Mouse (Mus musculus) CD4-positive, CD25-positive, alpha-beta regulatory T cell, adult 4 months (primary cell): ENCODE data around the gene Trim80. TPM values are rescaled to one million over a fixed set of nuclear protein-coding genes. Genes with fewer than 3 reads are reported as not detected.
"Not testable (repeated sequence)": the region's sequence is repeated elsewhere in the genome, so short reads cannot be mapped to it uniquely, and the experiment has no call there.

Source experiments
- ATAC-seq: one replicate; pipeline ENCODE4 v1.8.0; 2017
- polyA plus RNA-seq, 2 experiments: library from polyadenylated mRNA; unstranded; fragments of 100-300 nt; shearing (Covaris generic); gene quantifications; one replicate each; pipeline ENCODE4 v1.2.1; 2017

Gene Trim80
- polyA plus RNA-seq, 2 experiments from 2014 or later, result not detected

GRCm38 (mm10) chr11:115429307-115429706 lies 11.0 kb upstream of the Trim80 start:
- no peak for ATAC-seq

DNA sequence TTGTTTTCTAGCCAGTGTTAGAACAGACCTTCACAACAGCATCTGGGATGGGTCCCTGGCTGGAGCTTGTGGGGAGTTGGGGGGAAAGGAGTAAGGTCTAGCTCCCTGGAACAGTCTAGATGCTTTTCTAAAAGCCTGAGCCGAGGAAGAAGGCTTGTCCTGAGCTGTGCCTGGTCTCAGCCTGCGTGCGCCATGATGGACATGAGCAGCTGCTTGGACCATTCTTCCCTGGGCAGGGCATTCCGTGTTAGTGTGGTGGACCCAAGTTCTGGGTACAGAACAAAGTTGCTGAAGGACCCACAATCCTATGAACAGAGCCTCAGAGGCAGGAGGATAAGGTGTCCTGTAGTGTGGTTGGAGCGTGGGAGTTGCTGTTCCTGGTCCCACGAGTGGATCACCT lies 9.8 kb upstream of the Trim80 start:
- no peak for ATAC-seq

DNA sequence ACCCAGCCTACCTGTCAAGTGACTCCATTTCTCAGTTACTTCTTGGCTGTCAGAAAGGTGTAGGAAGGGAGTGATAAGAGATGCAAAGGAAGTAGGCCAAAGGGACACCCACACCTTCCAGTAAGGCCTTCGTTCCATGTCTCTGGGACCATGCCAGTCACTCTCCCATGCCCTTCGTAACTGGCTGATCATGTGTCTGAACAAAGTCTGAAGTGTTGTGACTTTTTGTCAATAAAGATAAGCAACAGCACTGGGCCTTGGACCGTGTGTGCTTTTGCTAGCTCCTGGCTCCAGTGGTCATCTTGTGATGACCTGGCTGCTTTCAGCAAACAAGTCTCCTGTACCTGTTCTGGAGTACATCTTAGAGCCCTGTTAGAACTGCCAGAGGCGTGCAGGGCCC lies 7.5 kb upstream of the Trim80 start:
- no peak for ATAC-seq

DNA sequence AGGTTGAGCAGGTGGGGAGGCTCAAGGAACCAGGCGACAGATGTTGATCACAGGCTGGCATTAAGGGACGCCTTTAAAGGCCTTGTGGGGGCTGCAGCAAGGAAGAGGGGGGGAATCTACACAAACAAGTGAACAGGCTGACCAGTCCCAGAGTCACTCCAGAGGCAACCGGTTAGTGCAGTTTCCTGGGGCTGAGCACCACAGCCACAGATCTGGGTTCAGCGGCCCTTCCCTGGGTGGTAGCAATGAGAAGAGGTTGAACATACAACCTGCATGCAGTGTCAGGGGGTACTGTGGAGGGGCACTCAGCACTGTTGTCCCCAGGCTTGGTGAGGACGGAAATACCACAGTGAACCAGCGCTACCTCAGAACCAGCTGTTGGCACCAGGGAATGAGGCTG lies 7.0 kb upstream of the Trim80 start:
- ATAC-seq, result no peak

- no peak for ATAC-seq
Measured at GRCm38 (mm10) chr11:115435596-115436337, 4.6 kb upstream of the Trim80 start.

GRCm38 (mm10) chr11:115437571-115438122 lies 2.7 kb upstream of the Trim80 start:
- ATAC-seq, result no peak

- no peak for ATAC-seq
Measured at GRCm38 (mm10) chr11:115439326-115439725, 1.0 kb upstream of the Trim80 start.

DNA sequence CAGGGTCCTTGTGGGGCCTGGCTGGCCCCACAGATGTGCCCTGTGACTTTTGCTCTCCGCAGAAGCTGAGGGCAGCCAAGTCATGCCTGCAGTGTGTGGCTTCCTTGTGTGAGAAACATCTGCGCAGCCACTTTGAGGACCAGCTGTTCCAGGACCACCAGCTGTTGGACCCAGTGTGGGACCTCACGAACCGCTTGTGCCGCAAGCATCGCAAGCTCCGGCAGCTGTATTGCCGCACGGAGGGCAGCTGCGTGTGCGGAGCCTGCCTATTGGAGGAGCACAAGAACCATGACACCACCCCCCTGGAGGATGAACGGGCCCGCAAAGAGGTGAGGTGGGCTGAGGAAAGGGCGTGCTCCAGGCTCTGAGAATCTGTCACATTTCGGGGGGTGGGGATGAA lies 1.1 kb downstream of the Trim80 start:
- no peak for ATAC-seq

- no peak for ATAC-seq
Measured at GRCm38 (mm10) chr11:115446906-115447305, 6.6 kb downstream of the Trim80 start.

GRCm38 (mm10) chr11:115447321-115447885 lies 7.1 kb downstream of the Trim80 start:
- ATAC-seq, result no peak

DNA sequence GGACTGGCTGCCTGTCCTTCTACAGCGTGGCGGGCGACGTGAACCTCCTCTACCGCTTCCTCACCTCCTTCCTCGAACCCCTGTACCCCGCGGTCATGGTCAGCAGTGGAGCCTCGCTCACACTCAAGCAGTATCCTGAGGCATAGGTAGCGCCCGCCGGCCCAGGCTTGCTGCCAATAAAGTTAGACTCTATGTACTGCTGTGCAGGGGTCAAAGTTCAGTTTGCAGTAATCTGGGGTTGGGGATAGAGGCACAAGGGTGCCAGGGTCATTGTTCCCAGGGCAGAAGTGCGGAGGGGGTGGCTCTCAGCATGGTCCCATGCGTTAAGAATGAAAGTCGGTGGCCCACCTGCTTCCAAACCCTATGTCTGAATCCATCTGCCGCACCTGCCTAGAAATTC lies 7.7 kb downstream of the Trim80 start:
- ATAC-seq, result no peak

DNA sequence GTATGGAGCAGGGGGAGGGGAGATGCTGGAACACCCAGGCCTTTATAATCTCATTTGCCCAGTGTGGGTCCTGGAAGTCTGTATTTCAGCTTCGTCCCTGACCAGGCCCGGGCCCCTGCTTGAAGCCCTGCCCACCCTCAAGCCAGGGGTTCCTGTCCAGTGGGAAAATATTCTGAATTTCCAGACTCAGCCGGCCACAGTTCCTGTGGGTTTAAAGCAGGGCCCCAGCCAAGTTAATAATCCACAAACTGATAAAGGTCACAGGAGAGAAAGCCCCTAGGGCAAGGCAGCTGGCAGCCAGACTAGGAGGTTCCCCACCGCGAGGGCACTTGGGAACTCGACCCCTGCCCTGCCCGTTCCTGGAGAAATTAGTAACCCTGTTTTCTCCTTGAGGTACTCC lies 8.7 kb downstream of the Trim80 start:
- ATAC-seq, result no peak

DNA sequence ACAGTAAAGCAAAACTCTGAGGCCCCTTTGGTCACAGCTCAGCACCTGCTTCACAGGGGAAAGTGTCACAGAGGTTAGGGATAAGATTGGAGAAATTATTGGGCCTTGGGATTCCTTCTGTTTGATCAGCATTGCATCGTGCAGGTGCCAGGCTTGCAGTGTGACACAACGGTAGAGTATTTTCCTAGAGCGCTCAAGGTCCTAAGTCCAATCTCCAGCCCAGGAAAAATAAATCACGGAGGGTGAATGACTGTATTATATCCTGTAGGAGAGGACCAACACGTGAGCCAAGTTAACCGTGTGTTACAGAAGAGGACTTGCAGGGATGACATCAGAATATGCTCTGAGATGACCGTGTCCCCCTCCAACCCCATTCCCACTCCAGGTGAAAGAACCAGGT lies 9.8 kb downstream of the Trim80 start:
- ATAC-seq, result no peak

DNA sequence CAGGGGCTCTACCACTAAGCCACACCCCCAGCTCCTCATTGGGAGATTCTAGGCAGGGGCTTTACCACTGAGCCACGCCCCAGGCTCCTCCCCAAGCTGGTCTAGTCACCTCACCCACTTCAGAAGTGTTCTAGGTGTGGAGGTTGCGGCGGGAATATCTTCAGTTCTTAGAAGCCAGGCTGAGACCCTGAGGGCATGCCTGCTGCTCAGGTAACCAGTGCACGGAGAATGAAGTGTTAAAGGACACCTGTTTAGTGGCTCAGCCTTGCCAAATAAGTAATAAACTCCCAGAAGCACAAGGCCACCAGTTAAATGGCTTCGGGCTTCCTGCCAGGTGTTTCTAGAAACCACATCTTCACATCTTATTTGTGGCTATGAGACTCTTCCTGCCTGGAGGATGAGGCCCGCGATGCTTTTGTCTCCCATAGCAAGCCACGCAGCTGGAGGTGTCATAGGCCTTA lies 11.5 kb downstream of the Trim80 start:
- peak; percentile 96 for ATAC-seq

- ATAC-seq, result no peak
Measured at GRCm38 (mm10) chr11:115452281-115452860, 12.0 kb downstream of the Trim80 start.

GRCm38 (mm10) chr11:115453306-115453705 lies 13.0 kb downstream of the Trim80 start:
- no peak for ATAC-seq

DNA sequence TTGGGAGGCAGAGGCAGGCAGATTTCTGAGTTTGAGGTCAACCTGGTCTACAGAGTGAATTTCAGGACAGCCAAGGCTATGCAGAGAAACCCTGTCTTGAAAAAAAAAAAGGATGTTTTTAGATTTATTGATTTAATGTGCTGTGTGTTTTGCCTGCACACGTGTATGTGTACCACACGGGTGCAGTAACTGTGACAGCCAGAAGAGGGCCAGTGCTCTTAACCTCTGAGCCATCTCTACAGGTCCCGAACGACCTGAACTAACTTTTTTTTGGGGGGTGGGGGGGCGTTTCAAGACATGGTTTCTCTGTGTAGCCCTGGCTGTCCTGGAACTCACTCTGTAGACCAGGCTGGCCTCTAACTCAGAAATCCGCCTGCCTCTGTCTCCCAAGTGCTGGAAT lies 14.5 kb downstream of the Trim80 start:
- not testable (repeated sequence) for ATAC-seq

DNA sequence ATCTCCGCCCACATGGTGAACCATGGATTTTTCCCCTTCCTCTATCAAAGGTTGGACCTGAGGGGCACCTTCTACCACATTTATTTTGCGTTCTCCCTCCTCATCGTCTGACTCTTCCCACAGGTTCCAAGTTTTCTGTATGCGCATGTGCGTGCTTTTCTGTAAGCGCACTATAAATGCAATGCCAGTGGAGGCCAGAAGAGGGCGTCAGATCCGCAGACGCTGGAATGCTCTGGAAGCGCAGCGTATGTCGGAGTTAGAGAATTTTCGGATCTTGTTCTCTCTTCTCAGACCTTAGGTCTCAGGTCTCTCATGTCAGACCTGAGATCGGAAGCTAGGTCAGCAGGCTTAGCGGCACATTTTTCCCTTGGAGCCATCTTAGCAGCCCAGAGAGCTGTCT lies 15.3 kb downstream of the Trim80 start:
- ATAC-seq, result no peak

DNA sequence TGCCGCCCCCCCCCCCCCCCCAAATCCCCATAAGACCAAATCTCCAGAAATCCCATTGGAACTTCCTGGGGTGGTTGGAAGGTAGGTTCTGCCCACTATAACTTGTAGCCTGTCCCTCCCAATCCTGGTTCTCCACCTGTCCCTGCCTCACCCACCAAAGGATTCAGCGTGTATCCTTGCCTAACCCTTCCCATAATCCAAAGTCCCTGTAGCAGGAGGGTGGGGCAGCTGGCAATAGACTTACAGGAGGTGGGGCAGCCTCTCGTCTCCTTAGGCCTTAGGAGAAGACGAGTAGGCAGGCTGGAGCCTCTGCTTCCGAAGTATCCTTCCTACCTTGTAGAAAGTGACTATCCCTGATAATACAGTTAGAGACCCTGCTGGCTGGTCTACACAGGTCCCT lies 15.8 kb downstream of the Trim80 start:
- no peak for ATAC-seq

- ATAC-seq, result no peak
Measured at GRCm38 (mm10) chr11:115457405-115457804, 17.1 kb downstream of the Trim80 start.

DNA sequence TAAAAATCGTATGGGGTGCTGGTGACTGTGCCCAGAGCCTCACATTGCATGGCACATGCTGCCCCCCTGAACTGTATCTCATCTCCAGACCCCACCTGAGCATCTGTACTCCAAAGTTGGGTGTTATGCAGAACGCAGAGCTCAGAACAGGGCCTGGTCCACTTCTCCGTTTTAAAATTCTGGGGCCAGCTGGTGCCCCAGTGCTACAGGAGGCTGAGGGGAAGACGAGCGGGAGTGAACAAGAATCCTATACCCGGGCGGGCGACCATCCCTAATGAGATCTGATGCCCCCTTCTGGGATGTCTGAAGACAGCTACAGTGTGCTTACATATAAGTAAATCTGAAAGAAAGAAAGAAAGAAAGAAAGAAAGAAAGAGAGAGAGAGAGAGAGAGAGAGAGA lies 20.6 kb downstream of the Trim80 start:
- ATAC-seq, result no peak

- no peak for ATAC-seq
Measured at GRCm38 (mm10) chr11:115461846-115462242, 21.5 kb downstream of the Trim80 start.

GRCm38 (mm10) chr11:115462243-115462891 lies 22.0 kb downstream of the Trim80 start, which contains the start of gene Slc16a5:
TSS of gene Slc16a5 (plus strand) at chr11:115462474.
- peak; percentile 18 for ATAC-seq
